Mouse (Mus musculus): ENCODE data around the gene Oxct1. TPM values are rescaled to one million over a fixed set of nuclear protein-coding genes. Genes with fewer than 3 reads are reported as not detected.

Oxct1 gene
- 364 TPM for polyA plus RNA-seq (2014; fragmentation: Illumina TruSeq; extraction: RNeasy Lipid Tissue Mini Kit (QIAGEN cat#74804); ENCODE audit: low read depth, low replicate concordance)

DNA sequence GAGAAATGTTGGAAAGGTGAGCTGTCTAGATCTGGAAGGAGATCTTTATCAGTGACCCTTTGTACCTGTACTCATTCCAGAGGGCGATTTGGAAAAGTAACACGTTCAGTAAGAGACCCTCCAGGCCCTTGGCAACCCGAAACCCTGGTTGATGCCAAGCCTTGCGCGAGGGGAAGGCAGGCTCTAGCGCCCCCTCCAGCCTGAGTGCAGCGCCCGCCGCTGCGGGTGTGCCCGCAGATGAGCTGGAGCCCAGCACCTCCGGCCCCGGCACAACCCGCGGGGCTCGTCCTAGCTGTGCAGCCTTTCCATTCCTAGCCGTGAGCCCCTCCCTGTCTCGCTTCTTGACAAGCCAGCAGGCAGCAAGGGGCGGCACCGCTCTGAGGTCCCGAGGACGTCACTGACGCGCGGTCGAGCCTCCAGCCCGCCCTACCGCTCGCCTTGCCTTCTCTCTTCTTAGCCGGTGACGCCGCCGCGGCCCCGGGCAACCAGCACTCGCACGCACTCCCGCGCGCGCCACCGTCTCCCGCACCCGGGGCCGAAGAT lies at the start of gene Oxct1:
Gene Oxct1 (plus strand): TSS at position 153 of the 543 bp plus-strand sequence.

DNA sequence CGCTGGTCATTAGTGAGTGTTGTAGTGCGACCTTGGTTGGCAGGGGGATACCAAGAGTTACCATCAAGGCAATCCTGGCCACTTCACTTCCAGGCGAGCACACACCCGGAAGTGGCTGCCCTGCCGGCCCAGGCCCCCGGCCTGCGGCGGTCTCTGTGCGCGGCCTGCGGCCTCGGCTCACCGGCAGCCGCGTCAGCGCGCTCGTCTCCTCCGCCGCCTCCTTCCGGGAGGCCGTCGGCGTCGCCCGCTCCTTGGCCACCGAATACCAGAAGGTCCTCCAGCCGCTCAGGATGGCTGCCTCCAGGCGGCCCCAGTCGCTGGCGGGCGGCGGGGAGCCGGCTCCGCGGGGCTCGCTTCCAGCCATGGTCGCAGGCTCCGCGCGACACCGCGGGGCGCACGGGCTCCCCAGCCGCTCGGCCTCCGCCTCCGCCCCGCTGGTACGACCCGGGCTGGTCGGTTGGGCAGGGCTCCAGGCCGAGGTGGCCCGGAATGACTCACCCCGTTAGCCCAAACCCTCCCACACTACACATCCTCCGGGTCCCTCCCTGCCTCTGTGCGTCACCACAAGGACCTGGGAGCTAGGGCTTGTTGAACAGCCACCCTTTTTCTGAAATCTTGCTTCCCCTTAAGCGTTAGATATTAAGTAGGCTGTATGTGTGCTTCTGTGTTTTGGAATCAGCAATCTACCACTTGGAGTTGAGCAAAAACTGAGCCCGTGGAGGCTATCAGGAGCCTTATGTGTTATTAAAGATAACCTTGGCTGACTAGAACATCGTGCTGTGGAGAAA lies 46.9 kb upstream of the Oxct1 start, which contains the start of gene Fbxo4:
Gene Fbxo4 (minus strand): TSS at position 513 of the 788 bp plus-strand sequence.

DNA sequence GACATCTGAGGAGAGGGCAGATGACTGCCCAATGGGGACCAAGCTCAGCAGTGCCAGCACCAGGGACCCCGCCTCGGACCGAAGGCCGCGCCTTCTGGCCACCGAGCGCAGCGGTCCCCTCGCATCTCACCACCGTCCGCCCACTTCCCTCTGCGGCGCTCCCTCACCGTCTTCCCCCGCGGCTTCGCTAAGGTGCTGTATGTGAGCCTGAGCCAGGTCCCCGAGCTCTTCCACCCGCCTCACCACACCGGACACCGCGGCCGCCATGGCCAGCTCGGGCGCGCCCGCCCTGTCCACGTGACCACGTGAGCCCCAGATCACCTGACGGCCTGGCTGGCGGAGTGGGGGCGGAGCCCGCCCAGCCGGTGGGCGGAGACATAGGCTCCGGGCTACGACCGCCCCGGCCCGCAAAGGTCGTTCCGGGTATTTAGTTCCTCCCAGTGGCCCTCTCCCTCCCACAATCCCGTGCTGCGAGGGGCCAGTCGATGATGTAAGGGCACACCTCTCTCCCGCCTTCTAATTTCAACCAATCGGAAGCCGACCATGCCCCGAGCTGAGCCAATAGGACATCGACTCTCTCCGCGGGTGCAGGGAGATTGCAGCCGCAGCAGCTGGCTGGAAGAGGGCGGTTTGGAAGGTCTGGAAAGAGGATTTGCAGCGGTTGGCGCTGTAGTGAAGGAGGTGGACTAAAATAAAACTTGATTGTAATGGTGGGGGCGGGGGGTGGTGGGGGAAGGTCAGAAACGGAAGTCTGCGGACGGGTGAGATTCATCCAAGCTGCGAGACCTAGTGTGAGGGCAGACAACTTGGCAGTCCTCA lies 30.5 kb upstream of the Oxct1 start, which contains the start of gene AW549877:
Gene AW549877 (minus strand): TSS at position 297 of the 819 bp plus-strand sequence.

Other genes starting within 250 kb of the Oxct1 start
- 38.8 TPM for gene Fbxo4, start 46.8 kb upstream of the Oxct1 start, polyA plus RNA-seq (2014; fragmentation: Illumina TruSeq; extraction: RNeasy Lipid Tissue Mini Kit (QIAGEN cat#74804); ENCODE audit: low read depth, low replicate concordance)
- gene AW549877, start 30.6 kb upstream of the Oxct1 start, polyA plus RNA-seq (2014; fragmentation: Illumina TruSeq; extraction: RNeasy Lipid Tissue Mini Kit (QIAGEN cat#74804); ENCODE audit: low read depth, low replicate concordance), result 214 TPM

All from sigmoid colon, adult 10 weeks (tissue).